Mouse (Mus musculus) erythroblast, embryonic 14.5 days (primary cell): ENCODE results near the gene Elavl2.

Experiments
- GATA1 ChIP-seq: IDR thresholded peaks from 2 replicates; pipeline ENCODE4 v1.6.1; 2012; ENCODE audit warnings: low read length, inconsistent platforms, mixed read lengths
- TAL1 ChIP-seq: IDR thresholded peaks from 3 replicates; pipeline ENCODE4 v1.6.1; 2012; ENCODE audit warnings: low read length, inconsistent platforms, mixed read lengths

GRCm38 (mm10) chr4:91291526-91291925, 109.1 kb downstream of the Elavl2 start:
- TF ChIP-seq GATA1 (no peak), TAL1 (no peak)
